Mouse (Mus musculus) layer of hippocampus, postnatal 25 days (tissue): ENCODE measurements around the gene Bbc3. TPM values are rescaled to one million over a fixed set of nuclear protein-coding genes. Genes with fewer than 3 reads are reported as not detected.
A peak's percentile ranks its signal among the peaks of the same experiment; 100 is the strongest.
"Not testable (repeated sequence)": the region's sequence is repeated elsewhere in the genome, so short reads cannot be mapped to it uniquely, and the experiment has no call there.

Experiments
- DNase-seq, 2 experiments: peaks; one replicate each; pipeline ENCODE4 v3.0.0; 2022; ENCODE audit warnings: mixed read lengths in 2 of 2, low spot score in 1 of 2; ENCODE audit errors: extremely low spot score in 1 of 2
- total RNA-seq, 2 experiments: library from RNA; stranded (reverse); gene quantifications; 2 replicates each; pipeline ENCODE4 v1.2.3; 2021

Bbc3 gene
- total RNA-seq: 10 to 100 TPM; 14.0 to 20.0 TPM

GRCm38 (mm10) chr7:16308093-16308492 is at the start of gene Bbc3:
TSS of gene Bbc3 (plus strand) at chr7:16308393.
- DNase-seq: not testable (repeated sequence)

GRCm38 (mm10) chr7:16259110-16259590 is 49.0 kb upstream of the Bbc3 start, which contains the start of gene C5ar1:
TSS of gene C5ar1 (minus strand) at chr7:16259540.
- no peak for DNase-seq

DNA sequence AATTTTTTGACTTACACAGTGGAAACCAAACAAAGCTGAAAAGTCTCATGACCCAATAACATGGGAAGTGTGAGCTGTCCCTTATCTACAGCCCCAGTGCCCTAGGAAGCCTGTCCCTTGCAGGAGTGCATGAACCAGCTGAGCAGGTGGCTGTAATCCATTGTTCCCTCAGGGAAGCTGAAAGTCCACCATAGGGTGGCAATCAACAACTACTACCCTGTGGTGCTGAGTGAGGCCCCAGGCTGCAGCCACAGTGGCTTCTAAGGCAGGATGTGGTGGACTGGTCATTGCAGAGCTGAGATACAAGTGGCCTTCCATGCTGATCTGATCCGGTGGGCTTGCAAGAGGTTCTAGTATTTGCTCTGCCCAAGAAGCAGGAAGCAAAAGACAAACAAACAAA is 47.1 kb upstream of the Bbc3 start:
- DNase-seq: no peak

DNA sequence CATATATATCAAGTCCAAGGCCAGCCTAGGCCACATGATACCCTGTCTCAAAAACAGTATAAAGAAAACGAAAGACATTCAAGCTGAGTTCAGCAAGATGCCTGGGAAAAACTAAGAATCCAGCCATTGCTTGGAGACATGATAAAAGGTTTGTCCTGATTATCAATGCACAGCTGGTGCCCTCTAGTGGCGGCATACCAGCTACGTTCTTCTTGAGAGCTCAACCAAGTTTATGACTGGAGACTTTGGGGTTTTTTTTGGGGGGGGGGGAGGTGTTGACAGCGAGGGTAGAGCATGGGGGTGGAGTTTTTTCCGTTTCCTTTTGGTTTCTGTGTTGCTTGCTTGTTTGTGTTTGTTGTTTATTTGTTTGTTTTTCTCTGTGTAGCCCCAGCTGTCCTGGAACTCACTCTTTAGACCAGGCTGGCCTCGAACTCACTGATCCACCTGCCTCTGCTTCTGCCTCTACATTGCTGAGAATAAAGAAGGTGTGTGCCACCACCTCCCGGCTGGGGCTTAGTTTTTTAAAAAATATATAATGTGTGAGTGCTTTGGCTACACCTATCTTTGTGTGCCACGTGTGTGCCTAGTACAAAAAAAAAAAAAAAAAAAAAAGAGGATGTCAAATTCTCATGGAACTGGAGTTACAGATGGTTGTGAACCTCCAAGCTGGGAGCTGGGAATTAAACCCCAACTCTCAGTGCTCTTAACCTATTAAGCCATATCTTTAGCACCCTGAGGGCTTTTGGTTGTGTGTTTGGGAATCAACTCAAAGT is 45.0 kb upstream of the Bbc3 start:
- peak; percentile 56 to 92 for DNase-seq

DNA sequence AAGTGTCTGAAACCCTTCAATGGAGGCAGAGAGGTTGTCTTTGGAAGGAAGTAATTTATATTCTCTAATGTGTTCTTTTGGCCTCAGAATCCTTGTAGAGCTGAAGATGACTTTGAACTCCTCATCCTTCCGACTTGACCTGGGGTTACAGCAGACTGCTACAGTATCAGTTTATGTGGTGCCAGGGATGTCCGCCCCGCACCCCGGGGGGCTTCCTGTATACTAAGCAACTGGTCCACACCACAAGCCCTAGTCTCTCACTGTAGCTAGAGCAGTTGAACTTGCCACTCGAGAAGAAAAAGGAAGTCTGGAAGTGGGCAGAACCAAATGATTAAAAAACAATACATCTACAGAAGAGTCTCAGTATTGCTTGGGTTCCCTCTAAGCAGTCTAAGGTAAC is 44.4 kb upstream of the Bbc3 start:
- no peak for DNase-seq

- no peak for DNase-seq
Measured at GRCm38 (mm10) chr7:16265856-16266255, 42.3 kb upstream of the Bbc3 start.

DNA sequence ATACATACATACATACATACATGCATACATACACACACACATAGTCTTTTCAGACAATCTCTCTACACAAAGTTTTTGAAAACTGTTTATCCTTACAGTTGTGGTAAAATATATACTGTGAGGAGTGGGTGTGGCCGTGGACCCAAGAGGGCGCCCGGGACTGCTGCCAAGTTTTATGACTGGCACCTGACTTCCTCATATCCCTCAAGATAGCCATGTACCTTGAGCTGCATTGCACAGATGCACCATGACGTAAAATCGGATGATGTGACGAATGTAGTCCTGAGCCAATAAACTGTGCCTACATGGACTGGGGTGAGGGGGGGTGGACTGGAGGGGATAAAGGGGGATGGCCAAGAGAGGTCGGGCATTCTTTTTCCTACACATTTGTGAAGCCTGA is 41.6 kb upstream of the Bbc3 start:
- not testable (repeated sequence) for DNase-seq

- no peak for DNase-seq
Measured at GRCm38 (mm10) chr7:16271139-16271538, 37.1 kb upstream of the Bbc3 start.

GRCm38 (mm10) chr7:16272681-16273080 is 35.5 kb upstream of the Bbc3 start:
- peak; percentile 47 to 55 for DNase-seq

- DNase-seq: peak; percentile 66 to 69
Measured at GRCm38 (mm10) chr7:16273081-16273765, 35.0 kb upstream of the Bbc3 start, which contains the start of gene Inafm1. TSS of gene Inafm1 (minus strand) at chr7:16273617.

- DNase-seq: no peak
Measured at GRCm38 (mm10) chr7:16273766-16274140, 34.4 kb upstream of the Bbc3 start.

DNA sequence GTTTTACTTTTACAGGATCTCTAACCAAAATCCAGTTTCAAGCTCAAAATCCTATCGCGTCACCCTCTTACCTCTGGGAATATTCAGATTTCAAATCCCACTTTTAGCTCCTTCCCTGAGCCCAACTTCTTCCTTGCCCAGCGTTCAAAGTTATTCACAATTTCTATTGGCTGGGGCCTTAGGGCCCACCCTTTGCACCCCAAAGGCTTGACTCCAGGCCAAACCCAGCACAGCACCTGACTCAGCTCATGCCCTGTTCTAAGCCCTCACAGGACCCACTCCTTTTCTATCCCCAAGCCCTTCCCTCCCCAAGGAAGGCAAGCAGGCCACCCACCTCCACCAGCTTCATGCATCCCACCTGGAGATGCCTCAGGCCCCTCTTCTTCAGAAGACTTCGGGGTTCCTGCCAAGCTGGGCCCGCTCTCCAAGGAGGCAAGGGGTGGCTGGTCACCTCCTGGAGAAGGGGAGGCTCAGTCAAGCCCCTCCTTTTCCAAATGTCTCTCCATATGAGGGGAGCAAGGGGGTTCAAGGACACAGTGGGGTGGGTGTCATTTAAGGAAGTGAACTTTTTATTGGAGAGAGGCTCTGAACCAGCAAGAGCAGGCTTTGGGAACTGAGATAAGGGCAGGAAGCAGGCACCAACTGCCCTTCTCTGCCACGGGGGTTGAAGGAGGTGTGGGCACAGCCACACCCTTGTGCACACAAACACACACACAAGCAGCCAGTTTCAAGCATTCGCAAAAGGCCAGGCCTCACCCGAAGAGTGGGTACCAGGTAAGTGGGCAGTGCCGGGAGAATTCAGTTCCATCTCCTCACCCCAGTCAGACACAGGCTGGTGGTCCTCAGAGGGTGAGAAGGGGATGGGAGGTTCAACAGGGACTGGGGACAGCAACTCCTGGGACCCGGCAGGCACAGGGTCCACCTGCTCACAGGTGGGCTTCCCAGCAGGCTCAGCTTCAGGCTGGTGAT is 33.0 kb upstream of the Bbc3 start:
- DNase-seq: no peak

DNA sequence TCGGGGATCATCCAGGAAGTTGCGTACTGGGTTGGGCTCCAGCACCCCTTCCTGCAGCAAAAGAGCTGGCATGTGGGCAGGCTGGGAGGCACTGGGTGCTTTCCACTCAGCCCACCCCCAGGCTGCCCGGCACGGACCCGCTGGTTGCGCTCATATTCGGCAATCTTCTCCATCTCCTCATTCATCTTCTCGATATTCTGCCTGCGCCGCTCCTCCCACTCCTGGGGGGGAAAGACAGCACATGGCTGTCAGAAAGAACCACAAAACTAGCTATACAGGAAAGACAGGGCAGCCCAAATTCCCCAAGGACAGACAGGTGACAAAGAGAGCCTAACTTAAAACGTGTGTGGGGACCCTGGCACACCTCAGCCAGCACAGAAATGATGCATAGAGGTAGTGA is 27.5 kb upstream of the Bbc3 start:
- DNase-seq: no peak

- no peak for DNase-seq
Measured at GRCm38 (mm10) chr7:16282334-16282733, 25.9 kb upstream of the Bbc3 start.

DNA sequence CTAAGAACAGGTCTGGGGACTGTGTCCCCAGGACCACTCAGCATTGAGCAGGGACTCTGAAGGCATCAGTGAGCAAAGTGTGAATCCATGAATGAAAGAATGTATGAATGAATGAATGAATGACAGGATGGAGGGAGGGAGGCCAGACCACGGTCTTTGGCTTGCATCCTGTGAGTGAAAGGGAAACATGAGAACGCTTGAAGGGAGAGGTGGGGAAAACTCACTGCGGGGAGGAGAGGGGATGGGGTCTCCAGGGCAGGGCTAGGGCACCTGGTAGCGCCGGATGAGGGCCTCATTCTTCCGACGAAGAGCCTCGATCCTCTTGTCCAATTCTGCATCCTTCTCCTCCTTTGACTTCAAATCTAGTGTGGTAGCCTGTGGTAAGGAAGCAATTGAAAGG is 24.2 kb upstream of the Bbc3 start:
- DNase-seq: no peak

GRCm38 (mm10) chr7:16284904-16285303 is 23.3 kb upstream of the Bbc3 start:
- no peak for DNase-seq

DNA sequence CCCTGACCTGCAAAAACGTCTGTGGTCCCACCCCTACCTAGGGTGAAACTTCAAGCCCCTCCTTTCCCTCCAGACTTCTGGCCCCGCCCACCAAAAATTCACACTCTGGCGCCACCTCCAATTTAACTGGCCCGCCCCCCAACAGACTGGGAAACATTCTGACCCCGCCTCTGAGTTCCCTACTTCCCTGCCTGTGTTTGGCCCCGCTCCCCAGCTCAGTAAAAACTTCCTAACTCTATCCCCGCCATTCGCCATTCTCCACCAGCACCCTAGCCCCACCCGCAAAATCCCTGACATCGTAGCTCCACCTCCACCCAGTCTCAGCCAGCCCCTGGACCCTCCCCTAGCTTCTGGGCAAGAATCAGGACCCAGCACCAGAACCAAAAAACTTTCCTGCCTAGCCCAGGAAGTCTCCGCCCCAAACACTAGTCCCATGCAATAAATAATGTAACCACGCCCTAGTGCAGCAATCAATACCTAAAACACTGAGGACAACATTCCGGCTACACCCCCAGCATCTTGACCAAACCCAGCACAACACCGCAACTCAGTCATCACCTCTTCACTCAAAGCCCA is 22.7 kb upstream of the Bbc3 start:
- no peak for DNase-seq

DNA sequence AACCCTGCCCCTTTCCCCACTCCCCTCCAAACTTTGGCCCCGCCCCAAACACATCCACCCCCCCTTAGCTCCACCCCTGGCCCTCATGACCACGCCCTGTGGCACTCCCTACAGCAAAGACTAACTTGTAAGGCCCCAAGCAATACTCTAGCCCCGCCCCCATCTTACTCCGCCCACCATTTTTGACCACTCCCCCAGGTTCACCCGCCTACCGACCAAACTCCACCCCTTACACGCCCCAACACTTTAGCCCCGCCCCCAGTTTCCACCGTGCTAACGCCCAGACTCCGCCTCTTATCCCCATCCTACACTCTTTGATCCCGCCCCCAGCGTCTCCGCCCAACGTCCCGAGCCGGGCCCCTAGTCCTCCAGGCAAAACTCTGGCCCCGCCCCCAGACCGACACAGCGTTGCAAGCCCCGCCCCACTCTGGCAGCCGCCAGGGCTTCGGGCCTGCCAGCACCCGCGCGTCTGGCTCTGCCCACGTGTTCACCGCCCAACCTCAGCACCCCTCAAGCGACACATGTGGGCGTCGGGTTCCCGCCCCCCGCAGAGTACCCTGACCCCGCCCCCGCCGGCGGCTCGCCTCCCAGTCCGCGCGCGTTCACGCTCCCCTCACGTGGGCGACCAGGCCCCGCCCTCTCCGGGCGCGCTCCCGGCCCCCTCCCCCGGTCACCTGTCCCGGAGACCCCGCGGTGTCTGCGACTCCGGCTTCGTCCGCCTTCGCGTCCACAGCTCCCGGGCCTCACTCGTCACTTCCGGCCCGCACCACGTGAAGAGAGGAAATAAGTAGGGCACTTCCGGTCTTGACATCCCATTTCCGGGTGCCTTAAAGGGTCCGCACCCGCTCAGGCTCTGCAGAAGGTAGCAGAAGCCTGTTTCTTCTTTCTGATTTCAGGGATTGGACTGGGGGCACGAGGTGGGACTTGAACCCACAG is 21.9 kb upstream of the Bbc3 start, which contains the start of gene Ccdc9:
Ccdc9 (minus strand) TSS at position 770 of the 936 bp plus-strand sequence.
- DNase-seq: peak; percentile 96 to 98

- DNase-seq: no peak
Measured at GRCm38 (mm10) chr7:16287016-16287415, 21.2 kb upstream of the Bbc3 start.
